Mouse (Mus musculus) adrenal gland, postnatal 4 days (tissue): Measurements from ENCODE around the gene Gm45618. TPM values are rescaled to one million over a fixed set of nuclear protein-coding genes. Genes with fewer than 3 reads are reported as not detected.
A peak's percentile ranks its signal among the peaks of the same experiment; 100 is the strongest.
"Not testable (repeated sequence)": the region's sequence is repeated elsewhere in the genome, so short reads cannot be mapped to it uniquely, and the experiment has no call there.

Source experiments
- DNase-seq, 2 experiments: peaks; one replicate each; pipeline ENCODE4 v3.0.0; 2021 to 2022; ENCODE audit warnings: low spot score in 2 of 2, mixed read lengths in 2 of 2
- long read RNA-seq, 2 experiments: library from polyadenylated mRNA; stranded (forward); transcript quantifications; one replicate each; pipeline ENCODE4 v2.0.0; 2021
- total RNA-seq, 2 experiments: library from RNA; stranded (reverse); gene quantifications; 2 replicates each; pipeline ENCODE4 v1.2.3; 2021

Gm45618 gene
- total RNA-seq: not detected
- long read RNA-seq, experiment 1: 0 reads
- long read RNA-seq, experiment 2: 0 reads

- not testable (repeated sequence) for DNase-seq
Observed at GRCm38 (mm10) chr7:142120629-142121028, at the start of gene Gm45618. Gm45618 (minus strand) TSS chr7:142120729.

DNA sequence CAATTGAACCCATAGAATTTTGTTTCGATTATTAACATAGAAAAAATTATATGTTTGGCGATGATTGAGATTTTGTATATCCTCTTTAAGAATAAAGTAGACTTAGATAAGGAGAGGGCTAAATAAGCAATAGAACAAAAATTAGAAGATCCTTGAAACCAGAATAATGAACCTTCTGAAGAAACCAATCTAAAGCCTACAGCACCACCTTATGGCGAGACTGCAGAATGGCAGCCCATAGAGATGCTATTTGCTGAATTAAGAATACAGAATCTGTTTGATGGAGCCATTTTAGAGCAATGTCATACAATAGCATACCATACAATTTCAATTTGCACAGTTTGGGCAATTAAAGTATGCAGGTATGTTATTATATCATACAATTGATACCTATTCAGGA, 49.3 kb upstream of the Gm45618 start:
- DNase-seq: no peak

DNA sequence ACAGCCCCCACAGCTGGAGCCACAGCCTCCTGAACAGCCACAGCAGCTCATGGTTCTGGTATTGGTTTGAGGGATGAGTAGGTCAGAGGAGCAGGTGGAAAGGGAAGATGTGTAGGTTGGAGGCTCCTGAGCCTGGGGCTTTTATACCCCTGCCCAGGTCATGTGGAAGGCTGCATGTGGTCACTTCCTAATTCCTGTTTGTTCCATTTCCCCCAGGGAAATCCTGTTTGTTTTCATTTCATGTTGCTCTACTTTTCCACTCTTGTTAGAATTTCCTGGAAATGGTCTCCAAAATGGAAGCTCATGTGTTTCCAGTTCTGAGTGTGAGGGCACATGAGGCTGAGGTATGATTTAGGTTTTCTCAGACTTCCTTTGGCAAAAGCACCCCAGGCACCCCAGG, 45.1 kb upstream of the Gm45618 start, which contains the start of gene Gm4553:
Gm4553 (minus strand) TSS at position 101 of the 400 bp plus-strand sequence.
- not testable (repeated sequence) for DNase-seq

DNA sequence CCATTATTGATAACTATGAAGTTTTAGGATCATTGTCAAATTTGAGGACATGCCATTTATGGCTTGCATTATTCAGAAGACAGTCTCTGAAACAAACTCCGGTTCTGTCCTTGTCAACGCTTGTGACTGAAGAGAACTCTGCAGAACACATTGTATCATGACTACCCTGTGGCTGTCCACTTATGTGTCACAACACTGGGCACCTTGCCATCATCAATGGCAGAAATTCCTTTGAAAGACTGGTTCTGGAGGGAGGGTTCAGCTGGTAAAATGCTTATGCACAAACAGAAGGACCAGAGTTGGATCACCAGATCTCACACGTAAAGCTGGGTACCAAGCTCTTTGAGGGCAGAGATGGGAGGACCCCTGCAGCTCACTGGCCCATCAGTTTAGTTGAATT, 38.8 kb upstream of the Gm45618 start:
- no peak for DNase-seq

- DNase-seq: not testable (repeated sequence)
Observed at GRCm38 (mm10) chr7:142157013-142157412, 36.5 kb upstream of the Gm45618 start, which contains the start of gene Gm29735. Gm29735 (minus strand) TSS chr7:142157113.

DNA sequence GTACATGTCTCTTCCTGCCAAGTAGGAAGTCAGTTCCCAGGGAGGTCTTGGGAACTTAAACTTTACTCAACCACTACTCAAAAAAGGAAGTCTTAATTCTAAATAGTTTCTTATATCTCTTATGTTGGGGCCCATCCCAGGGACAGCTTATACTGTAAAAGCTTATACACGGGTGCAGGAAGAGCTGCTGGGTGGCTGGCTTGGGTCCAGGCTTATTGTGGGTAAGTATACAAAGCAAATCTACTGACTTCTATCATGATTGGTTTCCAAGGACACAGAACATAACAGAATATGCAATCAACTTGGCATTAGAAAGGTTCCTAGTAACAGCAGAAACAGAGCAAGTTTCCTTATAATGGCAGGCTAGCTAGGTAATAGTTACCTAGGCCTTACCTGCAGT, 34.8 kb upstream of the Gm45618 start:
- no peak for DNase-seq

DNA sequence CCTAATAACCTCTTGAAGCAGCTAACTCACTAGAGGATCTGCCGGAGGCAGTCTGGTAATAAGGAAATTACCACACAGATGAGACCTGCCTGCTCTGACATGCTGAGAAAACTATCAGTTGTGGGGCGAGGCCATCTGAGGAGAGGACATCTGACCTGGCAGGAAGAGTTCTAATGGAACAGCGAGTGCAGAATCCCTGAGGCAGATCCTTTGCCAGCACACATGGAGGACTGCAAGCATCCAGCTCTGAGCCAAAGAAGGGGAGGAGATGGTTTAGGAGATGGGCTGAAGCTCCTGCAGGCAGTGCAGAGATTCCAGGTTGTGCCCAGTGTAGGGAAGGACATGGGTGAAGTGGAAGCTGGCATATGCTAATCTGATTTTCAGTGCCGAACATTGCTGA, 31.7 kb upstream of the Gm45618 start:
- DNase-seq: no peak

GRCm38 (mm10) chr7:142148633-142149032, 28.1 kb upstream of the Gm45618 start:
- DNase-seq: no peak

DNA sequence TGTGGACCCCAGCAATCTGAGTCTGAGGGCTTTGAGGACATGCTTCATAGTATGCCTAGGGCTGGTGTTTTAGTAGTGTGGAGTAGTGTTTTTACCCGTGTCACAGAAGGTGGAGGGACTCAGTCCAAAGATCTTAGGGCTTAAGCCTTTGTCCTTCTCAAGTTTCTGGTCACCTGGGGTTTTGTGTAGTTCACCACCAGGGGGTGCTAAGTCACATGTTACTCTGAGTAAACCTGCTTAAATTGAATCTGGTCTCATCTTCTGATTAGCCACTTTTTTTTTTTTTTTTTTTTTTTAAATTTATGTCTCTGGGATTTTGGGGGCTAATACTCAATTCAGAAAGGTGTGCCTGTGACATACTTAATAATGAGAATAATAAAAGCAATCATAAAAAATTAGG, 25.5 kb upstream of the Gm45618 start:
- peak in 1 of 2 experiments; percentile 37 for DNase-seq

- DNase-seq: no peak
Observed at GRCm38 (mm10) chr7:142145413-142145940, 24.9 kb upstream of the Gm45618 start.

DNA sequence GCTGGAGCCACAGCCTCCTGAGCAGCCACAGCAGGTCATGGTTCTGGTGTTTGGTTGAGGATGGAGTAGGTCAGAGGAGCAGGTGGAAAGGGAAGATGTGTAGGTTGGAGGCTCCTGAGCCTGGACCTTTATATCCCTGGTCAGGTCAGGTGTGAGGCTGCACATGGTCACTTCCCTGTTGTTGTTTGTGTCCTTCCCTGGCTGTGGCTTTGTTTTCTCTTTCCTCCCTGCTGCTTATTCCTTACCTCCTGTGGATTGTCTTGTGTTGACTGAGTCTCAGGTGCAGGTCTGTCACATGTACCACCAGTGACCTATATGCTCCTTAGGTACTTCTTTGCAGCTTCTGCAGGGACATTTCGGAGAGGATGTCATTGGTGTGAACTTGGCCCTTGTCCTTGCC, 24.0 kb upstream of the Gm45618 start, which contains the start of gene Gm45337:
Gm45337 (minus strand) TSS at position 101 of the 400 bp plus-strand sequence.
- DNase-seq: no peak

GRCm38 (mm10) chr7:142143506-142144010, 23.0 kb upstream of the Gm45618 start:
- not testable (repeated sequence) for DNase-seq

DNA sequence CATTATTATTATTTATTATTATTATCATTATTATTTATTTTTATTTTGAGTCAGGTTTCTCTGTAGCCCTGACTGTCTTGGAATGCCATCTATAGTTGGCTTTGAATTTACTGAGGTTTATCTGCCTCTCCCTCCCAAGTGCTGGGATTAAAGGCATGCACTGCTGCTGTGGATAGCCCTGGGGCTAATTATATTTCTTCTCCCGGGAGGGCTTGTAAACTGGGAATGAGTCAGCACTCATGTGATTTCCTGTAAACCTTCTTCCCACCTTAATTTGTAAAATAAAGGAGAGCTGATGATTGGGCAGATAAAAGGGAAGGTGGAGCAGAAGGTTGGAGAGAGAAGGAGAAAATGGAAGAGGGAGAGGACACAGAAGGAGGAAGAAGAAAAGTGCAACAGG, 20.2 kb upstream of the Gm45618 start:
- DNase-seq: no peak

DNA sequence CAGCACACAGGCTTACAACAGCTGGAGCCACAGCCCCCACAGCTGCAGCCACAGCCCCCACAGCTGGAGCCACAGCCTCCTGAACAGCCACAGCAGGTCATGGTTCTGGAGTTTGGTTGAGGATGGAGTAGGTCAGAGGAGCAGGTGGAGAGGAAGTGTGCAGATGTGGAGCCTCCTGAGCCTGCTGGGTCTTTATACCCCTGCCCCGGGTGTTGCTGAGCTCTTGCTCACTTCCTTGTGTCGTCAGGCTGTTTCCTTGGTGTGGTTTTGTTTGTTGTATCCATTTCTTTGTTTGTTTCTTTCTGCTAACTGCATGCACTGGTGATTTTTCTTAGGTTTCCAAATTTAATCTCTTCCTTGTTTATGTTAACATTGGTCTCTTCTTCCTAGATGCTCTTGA, 15.4 kb upstream of the Gm45618 start, which contains the start of gene Gm39115:
Gm39115 (minus strand) TSS at position 101 of the 400 bp plus-strand sequence.
- not testable (repeated sequence) for DNase-seq

- DNase-seq: no peak
Observed at GRCm38 (mm10) chr7:142134206-142134995, 13.9 kb upstream of the Gm45618 start.

- no peak for DNase-seq
Observed at GRCm38 (mm10) chr7:142128843-142129242, 8.3 kb upstream of the Gm45618 start.

DNA sequence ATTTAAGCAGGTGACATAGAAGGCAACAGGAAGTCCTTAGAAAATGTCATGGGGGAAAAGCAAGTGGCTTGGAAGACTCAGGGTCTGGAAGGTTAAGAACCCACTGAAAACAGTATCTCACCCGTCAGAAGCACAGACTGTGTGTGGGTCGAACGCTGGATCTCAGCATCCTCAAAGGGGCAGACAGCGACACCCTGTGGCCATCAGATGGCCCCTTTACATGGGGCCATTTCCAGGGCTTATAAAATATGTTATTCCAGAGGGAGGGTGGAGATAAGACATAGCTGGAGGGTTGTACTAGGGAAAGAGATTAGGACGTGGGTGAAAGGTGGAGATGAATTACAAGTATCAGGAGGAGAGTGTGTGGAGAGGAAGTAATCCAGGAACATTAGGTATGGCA, 897 bp downstream of the Gm45618 start:
- DNase-seq: no peak

DNA sequence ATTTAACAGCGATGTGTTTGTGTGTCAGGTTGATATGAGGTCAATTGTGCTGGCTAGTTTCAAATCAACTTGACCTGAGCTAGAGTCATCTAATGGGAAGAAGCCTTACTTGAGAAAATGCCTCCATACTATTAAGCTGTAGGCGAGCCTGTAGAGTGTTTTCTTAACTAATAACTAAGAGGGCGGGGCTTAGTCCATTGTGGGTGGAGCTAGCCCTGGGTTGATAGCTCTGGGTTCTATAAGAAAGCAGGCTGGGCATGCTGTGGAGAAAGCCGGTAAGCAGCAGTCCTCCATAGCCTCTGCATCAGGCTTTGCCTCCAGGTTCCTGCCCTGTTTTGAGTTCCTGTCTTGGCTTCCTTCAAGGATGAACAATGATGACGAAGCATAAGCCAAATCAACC, 15.8 kb downstream of the Gm45618 start:
- DNase-seq: no peak

- peak; percentile 42 to 53 for DNase-seq
Observed at GRCm38 (mm10) chr7:142097776-142098175, 22.8 kb downstream of the Gm45618 start.

- DNase-seq: no peak
Observed at GRCm38 (mm10) chr7:142096701-142097100, 23.8 kb downstream of the Gm45618 start.

DNA sequence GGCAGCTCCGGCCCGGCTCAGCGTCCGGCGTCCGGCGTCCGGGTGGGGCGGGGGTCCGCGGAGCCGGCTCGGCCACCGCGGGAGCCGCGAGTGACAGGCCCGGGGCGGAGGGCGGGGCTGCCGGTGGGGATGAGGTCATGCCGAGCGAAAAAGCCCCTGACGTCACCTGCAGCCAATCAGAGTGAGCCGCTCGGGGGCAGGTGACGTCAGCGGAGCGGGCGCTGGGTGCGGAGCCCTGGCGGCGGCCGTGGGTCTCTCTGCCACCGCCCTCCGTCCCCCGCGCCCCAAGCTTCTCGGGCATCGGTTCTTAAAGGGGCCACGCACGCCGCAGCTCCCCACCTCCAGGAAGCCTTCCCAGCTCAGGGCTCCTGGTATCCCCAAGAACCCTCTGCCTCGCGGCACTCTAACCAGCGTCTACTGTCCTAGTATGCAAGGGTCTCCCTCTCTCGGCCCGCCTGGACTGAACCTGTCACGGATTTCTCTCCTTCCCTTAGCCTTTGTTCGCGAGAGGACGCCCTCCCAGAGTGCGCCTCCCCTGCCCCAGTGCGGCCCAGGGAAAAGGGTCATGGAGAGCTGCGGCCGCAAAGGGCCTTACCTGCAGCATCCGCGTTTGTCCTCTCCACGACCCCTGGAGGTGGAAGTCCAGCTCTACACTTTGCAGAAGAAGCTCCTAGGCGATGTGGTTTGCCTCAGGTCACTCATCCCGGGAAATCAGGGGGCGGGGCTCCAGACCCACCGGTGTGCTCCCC, 25.2 kb downstream of the Gm45618 start, which contains the start of gene Dusp8:
Dusp8 (minus strand) TSS at position 661 of the 749 bp plus-strand sequence.
- DNase-seq: peak; percentile 65 to 67
